Mouse (Mus musculus) ES-Bruce4 (cell line): ENCODE results near the gene Ifi47. TPM values are rescaled to one million over a fixed set of nuclear protein-coding genes. Genes with fewer than 3 reads are reported as not detected.

Experiments
- H3K27ac ChIP-seq: 2 replicates; pipeline ENCODE4 v1.5.1; 2012; ENCODE audit warnings: low read length, inconsistent platforms; ENCODE audit not compliant: insufficient read depth
- H3K27me3 ChIP-seq: 2 replicates; pipeline ENCODE4 v1.6.1; 2012; ENCODE audit warnings: mild to moderate bottlenecking, low read length, inconsistent platforms; ENCODE audit not compliant: control insufficient read depth, poor library complexity, insufficient read depth, severe bottlenecking
- H3K36me3 ChIP-seq: 2 replicates; pipeline ENCODE4 v1.6.1; 2012; ENCODE audit warnings: inconsistent platforms, mild to moderate bottlenecking, low read length, moderate library complexity; ENCODE audit not compliant: control insufficient read depth, poor library complexity, insufficient read depth, severe bottlenecking
- H3K4me1 ChIP-seq: one replicate; pipeline ENCODE4 v1.8.1; 2011; ENCODE audit warnings: low read length; ENCODE audit not compliant: control insufficient read depth, insufficient read depth
- H3K4me3 ChIP-seq: 2 replicates; pipeline ENCODE4 v1.5.1; 2011; ENCODE audit warnings: low read depth, mild to moderate bottlenecking, low read length
- H3K9ac ChIP-seq: 2 replicates; pipeline ENCODE4 v1.6.1; 2012; ENCODE audit warnings: low read depth, mild to moderate bottlenecking, inconsistent platforms; ENCODE audit not compliant: poor library complexity, severe bottlenecking
- H3K9me3 ChIP-seq: replicated peaks from 2 replicates; pipeline ENCODE4 v1.6.1; 2012; ENCODE audit warnings: mild to moderate bottlenecking, low read length, inconsistent platforms; ENCODE audit not compliant: control insufficient read depth, poor library complexity, insufficient read depth, severe bottlenecking
- CTCF ChIP-seq: IDR thresholded peaks from one replicate; pipeline ENCODE4 v1.8.1; 2011; ENCODE audit warnings: low read depth, low read length
- EP300 ChIP-seq: IDR thresholded peaks from 2 replicates; pipeline ENCODE4 v1.6.1; 2011; ENCODE audit warnings: low read depth, low read length; ENCODE audit not compliant: insufficient read depth
- POLR2A ChIP-seq: IDR thresholded peaks from one replicate; pipeline ENCODE4 v1.8.1; 2011; ENCODE audit warnings: low read length; ENCODE audit not compliant: insufficient read depth
- polyA plus RNA-seq: library from polyadenylated mRNA; stranded (reverse); fragments of >200 nt; gene quantifications from 2 replicates; pipeline ENCODE4 v1.2.4, GENCODE M21; 2011; ENCODE audit warnings: low read depth; ENCODE audit not compliant: missing spikeins, insufficient read depth, insufficient read length

Gene Ifi47
- polyA plus RNA-seq, 1 experiment = not detected

DNA sequence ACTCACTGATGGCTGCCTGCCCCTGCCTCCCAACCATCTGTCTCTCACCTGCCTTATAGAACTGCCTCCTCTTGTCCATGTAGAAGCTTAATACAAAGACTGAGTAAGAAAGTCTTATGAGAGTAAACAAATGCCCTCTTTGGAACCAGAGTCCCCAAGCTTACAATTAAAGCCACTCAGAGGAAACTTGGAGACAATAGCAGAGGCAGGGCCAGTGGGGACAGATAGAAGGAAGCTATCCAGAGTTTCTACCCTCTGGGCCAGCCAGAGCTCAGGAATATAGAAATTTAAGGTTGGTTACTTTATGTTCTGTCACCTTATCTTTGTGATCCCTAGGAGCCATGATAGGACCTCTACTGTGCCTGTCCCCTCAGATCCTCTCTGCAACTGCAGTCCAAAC, 38.4 kb downstream of the Ifi47 start, which contains the start of gene Olfr1396:
TSS of gene Olfr1396 (minus strand) at position 101 of the 400 bp plus-strand sequence.
- H3K9me3 ChIP-seq = no peaks in the 10 kb centered on the region
- no peaks in the 10 kb centered on the region for H3K36me3 ChIP-seq
- H3K4me1 ChIP-seq = no peaks in the 10 kb centered on the region
- no peak within 1 kb of the TSS for H3K27ac ChIP-seq
- H3K27me3 ChIP-seq = peaks cover 1% of the 10 kb centered on the region; the same call in 1 of the 2 replicates
- TF ChIP-seq CTCF (no peak), POLR2A (no peak), EP300 (no peak)
- no peak within 1 kb of the TSS for H3K4me3 ChIP-seq
- H3K9ac ChIP-seq = no peak within 1 kb of the TSS

DNA sequence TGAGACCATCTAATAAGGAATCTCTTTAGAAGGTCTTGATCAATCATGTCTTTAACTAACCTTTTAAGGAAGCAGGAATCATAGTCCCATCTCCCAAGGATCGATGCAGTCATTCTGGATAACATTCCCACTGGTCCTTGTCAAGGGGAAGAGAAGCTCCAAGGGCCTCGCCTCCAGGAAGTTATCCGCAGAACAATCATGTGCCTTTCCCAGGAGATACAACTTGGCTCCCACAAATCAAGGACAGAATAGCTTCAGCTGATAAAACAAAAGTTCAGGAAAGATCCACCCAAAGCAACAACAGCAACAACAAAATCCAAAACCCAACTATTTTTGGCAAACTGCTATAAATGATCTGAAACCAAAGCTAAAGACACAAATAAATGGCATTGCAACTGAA, 43.2 kb downstream of the Ifi47 start:
- H3K27ac ChIP-seq = no peak overlapping the region
- H3K27me3 ChIP-seq = no peaks in the 10 kb centered on the region
- H3K36me3 ChIP-seq = no peaks in the 10 kb centered on the region
- H3K4me3 ChIP-seq = no peak overlapping the region
- no peaks in the 10 kb centered on the region; the same call in 1 of the 2 replicates for H3K9me3 ChIP-seq
- H3K4me1 ChIP-seq = no peaks in the 10 kb centered on the region
- TF ChIP-seq POLR2A (no peak), EP300 (no peak), CTCF (no peak)
- no peak overlapping the region for H3K9ac ChIP-seq

- Histone ChIP-seq H3K4me1 (no peaks in the 10 kb centered on the region), H3K4me3 (no peak overlapping the region), H3K9ac (no peak overlapping the region), H3K36me3 (no peaks in the 10 kb centered on the region), H3K27ac (no peak overlapping the region; the same call in 1 of the 2 replicates), H3K9me3 (no peaks in the 10 kb centered on the region; the same call in 1 of the 2 replicates), H3K27me3 (no peaks in the 10 kb centered on the region)
- TF ChIP-seq CTCF (no peak), POLR2A (no peak)
Observed at GRCm38 (mm10) chr11:49124169-49124568, 47.8 kb downstream of the Ifi47 start.

GRCm38 (mm10) chr11:49141974-49142373, 65.6 kb downstream of the Ifi47 start, which contains the start of gene Olfr1395:
TSS of gene Olfr1395 (plus strand) at chr11:49142274.
- Histone ChIP-seq H3K4me3 (no peak within 1 kb of the TSS), H3K27me3 (peaks cover 1% of the 10 kb centered on the region; the same call in 1 of the 2 replicates), H3K27ac (no peak within 1 kb of the TSS), H3K36me3 (no peaks in the 10 kb centered on the region), H3K9me3 (no peaks in the 10 kb centered on the region), H3K4me1 (no peaks in the 10 kb centered on the region), H3K9ac (no peak within 1 kb of the TSS)
- no peak for TF ChIP-seq CTCF
- no peak for TF ChIP-seq EP300
- TF ChIP-seq POLR2A = no peak

Other genes starting within 250 kb of the Ifi47 start
- 88.5 and 95.4 TPM in 2 replicates for gene Gm12184, start 249.9 kb upstream of the Ifi47 start, polyA plus RNA-seq
- 18.5 and 20.1 TPM in 2 replicates for gene Irgm1, start 204.9 kb upstream of the Ifi47 start, polyA plus RNA-seq
- gene Gm5431, start 174.4 kb upstream of the Ifi47 start, polyA plus RNA-seq = 0.27 TPM in 1 of 2 replicates, not detected in the other
- gene Psme2b, start 130.4 kb upstream of the Ifi47 start, polyA plus RNA-seq = 4.0 and 5.7 TPM in 2 replicates
- gene Olfr56, start 97.7 kb upstream of the Ifi47 start, polyA plus RNA-seq = not detected in 2 replicates
- gene 9930111J21Rik1, start 97.2 kb upstream of the Ifi47 start, polyA plus RNA-seq = not detected in 2 replicates
- gene Gm12185, start 84.4 kb upstream of the Ifi47 start, polyA plus RNA-seq = not detected in 2 replicates
- 1.6 and 1.9 TPM in 2 replicates for gene Tgtp1, start 82.4 kb upstream of the Ifi47 start, polyA plus RNA-seq
- 0.21 and 0.31 TPM in 2 replicates for gene 9930111J21Rik2, start 25.3 kb upstream of the Ifi47 start, polyA plus RNA-seq
- gene Tgtp2, start 12.4 kb upstream of the Ifi47 start, polyA plus RNA-seq = not detected in 2 replicates
- not detected in 2 replicates for gene Olfr1396, start 38.3 kb downstream of the Ifi47 start, polyA plus RNA-seq
- gene Olfr1395, start 65.7 kb downstream of the Ifi47 start, polyA plus RNA-seq = not detected in 2 replicates
- not detected in 2 replicates for gene Olfr1394, start 77.8 kb downstream of the Ifi47 start, polyA plus RNA-seq
- not detected in 2 replicates for gene Btnl9, start 110.6 kb downstream of the Ifi47 start, polyA plus RNA-seq
- 29.3 and 33.6 TPM in 2 replicates for gene Zfp62, start 126.7 kb downstream of the Ifi47 start, polyA plus RNA-seq
- gene Mgat1, start 167.6 kb downstream of the Ifi47 start, polyA plus RNA-seq = 16.5 and 21.1 TPM in 2 replicates
- gene Olfr1393, start 201.7 kb downstream of the Ifi47 start, polyA plus RNA-seq = not detected in 2 replicates
- gene Olfr1392, start 208.7 kb downstream of the Ifi47 start, polyA plus RNA-seq = not detected in 2 replicates
- not detected in 2 replicates for gene Olfr10, start 228.2 kb downstream of the Ifi47 start, polyA plus RNA-seq
- gene Olfr1391, start 246.2 kb downstream of the Ifi47 start, polyA plus RNA-seq = not detected in 2 replicates